Mouse (Mus musculus): ENCODE results near the gene Smc2. TPM values are rescaled to one million over a fixed set of nuclear protein-coding genes. Genes with fewer than 3 reads are reported as not detected.
"Not testable (repeated sequence)": the region's sequence is repeated elsewhere in the genome, so short reads cannot be mapped to it uniquely, and the experiment has no call there.

Gene Smc2
- not detected in 2 replicates for polyA plus RNA-seq (2012; ENCODE audit: insufficient read depth, insufficient read length, low replicate concordance, missing spikeins)

- TF ChIP-seq CTCF (IDR thresholded peaks at IDR 0.05; ENCODE audit: insufficient read depth, low read depth, low read length) (no peak), POLR2A (IDR thresholded peaks at IDR 0.05; ENCODE audit: insufficient read depth, low read depth, low read length) (no peak)
- under 1% methylated on average over 53 of the region's 53 CpGs for WGBS
- Histone ChIP-seq H3K27ac (ENCODE audit: insufficient read depth, low read depth, low read length) (peak within 1 kb of the TSS; percentile 62), H3K4me1 (ENCODE audit: control insufficient read depth, insufficient read depth, low read length) (no peaks in the 10 kb centered on the region), H3K4me3 (ENCODE audit: insufficient read depth, low read depth, low read length) (peak within 1 kb of the TSS; percentile 76)
These were observed at the start of gene Smc2 for GRCm38 (mm10) chr4:52438886-52439664. Gene Smc2 (plus strand): TSS chr4:52439243.

GRCm38 (mm10) chr4:52411587-52411986, 27.5 kb upstream of the Smc2 start:
- Histone ChIP-seq H3K27ac (ENCODE audit: insufficient read depth, low read depth, low read length) (no peak overlapping the region), H3K4me1 (ENCODE audit: control insufficient read depth, insufficient read depth, low read length) (no peaks in the 10 kb centered on the region), H3K4me3 (ENCODE audit: insufficient read depth, low read depth, low read length) (no peak overlapping the region)
- 89% methylated on average over 2 of the region's 2 CpGs for WGBS
- TF ChIP-seq POLR2A (IDR thresholded peaks at IDR 0.05; ENCODE audit: insufficient read depth, low read depth, low read length) = no peak
- no peak for TF ChIP-seq CTCF (IDR thresholded peaks at IDR 0.05; ENCODE audit: insufficient read depth, low read depth, low read length)

- WGBS = 59% methylated on average over 4 of the region's 4 CpGs
- Histone ChIP-seq H3K27ac (ENCODE audit: insufficient read depth, low read depth, low read length) (no peak overlapping the region), H3K4me1 (ENCODE audit: control insufficient read depth, insufficient read depth, low read length) (no peaks in the 10 kb centered on the region)
These were observed 15.4 kb upstream of the Smc2 start for GRCm38 (mm10) chr4:52423653-52424052.

GRCm38 (mm10) chr4:52429310-52430198, 9.5 kb upstream of the Smc2 start:
- Histone ChIP-seq H3K4me3 (ENCODE audit: insufficient read depth, low read depth, low read length) (no peak overlapping the region), H3K4me1 (ENCODE audit: control insufficient read depth, insufficient read depth, low read length) (no peaks in the 10 kb centered on the region), H3K27ac (ENCODE audit: insufficient read depth, low read depth, low read length) (no peak overlapping the region)
- WGBS = 51% methylated on average over 7 of the region's 7 CpGs
- no peak for TF ChIP-seq CTCF (IDR thresholded peaks at IDR 0.05; ENCODE audit: insufficient read depth, low read depth, low read length)
- TF ChIP-seq POLR2A (IDR thresholded peaks at IDR 0.05; ENCODE audit: insufficient read depth, low read depth, low read length) = no peak

More at GRCm38 (mm10) chr4:52423653-52424052, 15.4 kb upstream of the Smc2 start:
- TF ChIP-seq CTCF (IDR thresholded peaks at IDR 0.05; ENCODE audit: insufficient read depth, low read depth, low read length) = no peak
- TF ChIP-seq POLR2A (IDR thresholded peaks at IDR 0.05; ENCODE audit: insufficient read depth, low read depth, low read length) = no peak
- no peak overlapping the region for H3K4me3 ChIP-seq (ENCODE audit: insufficient read depth, low read depth, low read length)

- H3K4me1 ChIP-seq (ENCODE audit: control insufficient read depth, insufficient read depth, low read length); H3K4me3 ChIP-seq (ENCODE audit: insufficient read depth, low read depth, low read length): not testable (repeated sequence)
- 97% methylated on average over 2 of the region's 2 CpGs for WGBS
These were observed 3.5 kb upstream of the Smc2 start for GRCm38 (mm10) chr4:52435551-52435950.

GRCm38 (mm10) chr4:52438371-52438885, 615 bp upstream of the Smc2 start:
- WGBS = 1% methylated on average over 20 of the region's 20 CpGs
- peak overlapping the region; percentile 44; the same call in 1 of the 2 replicates for H3K27ac ChIP-seq (ENCODE audit: insufficient read depth, low read depth, low read length)

More at GRCm38 (mm10) chr4:52435551-52435950, 3.5 kb upstream of the Smc2 start:
- H3K27ac ChIP-seq (ENCODE audit: insufficient read depth, low read depth, low read length) = not testable (repeated sequence)

GRCm38 (mm10) chr4:52459726-52460125, 20.7 kb downstream of the Smc2 start:
- no peaks in the 10 kb centered on the region for H3K4me1 ChIP-seq (ENCODE audit: control insufficient read depth, insufficient read depth, low read length)
- 100% methylated on average over 1 of the region's 1 CpGs for WGBS
- no peak overlapping the region for H3K27ac ChIP-seq (ENCODE audit: insufficient read depth, low read depth, low read length)
- H3K4me3 ChIP-seq (ENCODE audit: insufficient read depth, low read depth, low read length) = no peak overlapping the region
- TF ChIP-seq CTCF (IDR thresholded peaks at IDR 0.05; ENCODE audit: insufficient read depth, low read depth, low read length) = no peak
- TF ChIP-seq POLR2A (IDR thresholded peaks at IDR 0.05; ENCODE audit: insufficient read depth, low read depth, low read length) = no peak

More at GRCm38 (mm10) chr4:52438371-52438885, 615 bp upstream of the Smc2 start:
- peak overlapping the region; percentile 76 for H3K4me3 ChIP-seq (ENCODE audit: insufficient read depth, low read depth, low read length)
- H3K4me1 ChIP-seq (ENCODE audit: control insufficient read depth, insufficient read depth, low read length) = no peaks in the 10 kb centered on the region
- no peak for TF ChIP-seq POLR2A (IDR thresholded peaks at IDR 0.05; ENCODE audit: insufficient read depth, low read depth, low read length)
- TF ChIP-seq CTCF (IDR thresholded peaks at IDR 0.05; ENCODE audit: insufficient read depth, low read depth, low read length) = no peak

GRCm38 (mm10) chr4:52461321-52461720, 22.3 kb downstream of the Smc2 start:
- Histone ChIP-seq H3K4me3 (ENCODE audit: insufficient read depth, low read depth, low read length) (no peak overlapping the region), H3K4me1 (ENCODE audit: control insufficient read depth, insufficient read depth, low read length) (no peaks in the 10 kb centered on the region), H3K27ac (ENCODE audit: insufficient read depth, low read depth, low read length) (no peak overlapping the region)
- 58% methylated on average over 5 of the region's 5 CpGs for WGBS
- TF ChIP-seq POLR2A (IDR thresholded peaks at IDR 0.05; ENCODE audit: insufficient read depth, low read depth, low read length) = no peak
- TF ChIP-seq CTCF (IDR thresholded peaks at IDR 0.05; ENCODE audit: insufficient read depth, low read depth, low read length) = no peak

All from olfactory bulb, adult 2 months (tissue).